14 mouse cellular contexts compared by ENCODE assay signal in genomic region chr2:168478431-168478830, GRCm38 (mm10).
A peak's percentile ranks its signal among the peaks of the same experiment; 100 is the strongest.
DNase-seq lines count a peak whose midpoint lies in the region; ATAC-seq and TF ChIP-seq lines count a peak whose summit lies in the region.
"Had no signal": no experiment of that assay in that cellular context is flagged by ENCODE, and none has a peak within 500 bp of the region (broad histone marks: within the 10 kb centered on the region; RNA-seq: fewer than 3 reads in every experiment).

No protein-coding gene starts in this region.

- ATAC-seq in heart, postnatal 0 days (ENCODE audit: insufficient read depth, low read depth): peak; percentile 73
- no peak; the same call in 1 of the 2 replicates for ATAC-seq in limb, embryonic 13.5 days (ENCODE audit: low FRiP score, low read depth)
- ATAC-seq: forebrain, postnatal 0 days had no signal

- no peak for TF ChIP-seq CTCF in heart, adult 2 months (IDR thresholded peaks at IDR 0.05)
- TF ChIP-seq CTCF in heart, postnatal 0 days (IDR thresholded peaks at IDR 0.05; ENCODE audit: low read depth): no peak

- no peak overlapping the region for H3K4me2 ChIP-seq in heart, postnatal 0 days (ENCODE audit: low read depth, low read length)
- H3K4me2 ChIP-seq in limb, embryonic 13.5 days (replicated peaks): no peak overlapping the region
- H3K4me2 ChIP-seq: embryonic facial prominence, embryonic 13.5 days; hindbrain, embryonic 13.5 days had no signal

- H3K4me3 ChIP-seq in heart, adult 2 months: no peak overlapping the region
- H3K4me3 ChIP-seq in heart, postnatal 0 days (ENCODE audit: low read depth, low read length): no peak overlapping the region
- H3K4me3 ChIP-seq in limb, embryonic 13.5 days: no peak overlapping the region
- H3K4me3 ChIP-seq: embryonic facial prominence, embryonic 13.5 days; hindbrain, embryonic 13.5 days; myocyte had no signal

- no peak overlapping the region for H3K27ac ChIP-seq in heart, adult 2 months
- H3K27ac ChIP-seq in heart, postnatal 0 days (ENCODE audit: low read depth): peak overlapping the region; percentile 36
- peak overlapping the region; percentile 10; the same call in 1 of the 2 replicates for H3K27ac ChIP-seq in limb, embryonic 13.5 days
- H3K27ac ChIP-seq: embryonic facial prominence, embryonic 13.5 days; hindbrain, embryonic 13.5 days had no signal

- peak; percentile 9 for DNase-seq in kidney, adult 9 months
- DNase-seq in kidney, adult 11 months: no peak
- DNase-seq in heart, adult 2 months: peak; percentile 54 to 59
- DNase-seq in heart, postnatal 0 days (ENCODE audit: low spot score): peak; percentile 61
- no peak for DNase-seq in spleen, postnatal 14 days (ENCODE audit: low spot score in 2 of 2)
- no peak for DNase-seq in right cerebral cortex, postnatal 14 days
- DNase-seq in right cerebral cortex, postnatal 25 days: no peak
- DNase-seq: cerebellum, adult 18-20 months; thymus, postnatal 36 days had no signal

- intact Hi-C loops in heart, adult 2 months (cut with DNase I): loop anchor here (5.0 kb wide), 1 partner anchor 39 kb away; no protein-coding TSS in a partner anchor

- peaks cover 5% of the 10 kb centered on the region for H3K4me1 ChIP-seq in heart, adult 2 months (ENCODE audit: control insufficient read depth, insufficient read depth, low read length)
- H3K4me1 ChIP-seq in heart, postnatal 0 days (ENCODE audit: control insufficient read depth, insufficient read depth): peaks cover 10% of the 10 kb centered on the region; the same call in 1 of the 2 replicates
- peaks cover 36% of the 10 kb centered on the region for H3K4me1 ChIP-seq in limb, embryonic 13.5 days

- no peaks in the 10 kb centered on the region for H3K36me3 ChIP-seq in heart, adult 2 months (ENCODE audit: control insufficient read depth, insufficient read depth, low read length)
- peaks cover 9% of the 10 kb centered on the region for H3K36me3 ChIP-seq in heart, postnatal 0 days (replicated peaks; ENCODE audit: control insufficient read depth, insufficient read depth, low read length)
- peaks cover 3% of the 10 kb centered on the region; the same call in 1 of the 2 replicates for H3K36me3 ChIP-seq in limb, embryonic 13.5 days
- H3K36me3 ChIP-seq: embryonic facial prominence, embryonic 13.5 days; hindbrain, embryonic 13.5 days had no signal

- H3K9me3 ChIP-seq in heart, postnatal 0 days (replicated peaks; ENCODE audit: control insufficient read depth, low read length): no peaks in the 10 kb centered on the region
- no peaks in the 10 kb centered on the region for H3K9me3 ChIP-seq in limb, embryonic 13.5 days
- H3K9me3 ChIP-seq: embryonic facial prominence, embryonic 13.5 days; hindbrain, embryonic 13.5 days had no signal

- no peaks in the 10 kb centered on the region for H3K27me3 ChIP-seq in heart, adult 2 months (ENCODE audit: control insufficient read depth, insufficient read depth, low read length)
- peaks cover 28% of the 10 kb centered on the region for H3K27me3 ChIP-seq in heart, postnatal 0 days (ENCODE audit: control insufficient read depth, insufficient read depth, low read length)
- H3K27me3 ChIP-seq in limb, embryonic 13.5 days: 0 out of 2 replicates have a peak, but pooled peaks cover 6% of the 10 kb centered on the region
- H3K27me3 ChIP-seq: embryonic facial prominence, embryonic 13.5 days had no signal

- TF ChIP-seq EP300 in heart, adult 2 months (IDR thresholded peaks at IDR 0.05; ENCODE audit: insufficient read depth, low read depth, low read length): 0 out of 2 replicates have a peak, but pooled peaks have one; percentile 20
- 0 out of 2 replicates have a peak, but pooled peaks have one; percentile 23 for TF ChIP-seq EP300 in heart, postnatal 0 days (IDR thresholded peaks at IDR 0.05; ENCODE audit: low read depth)

- TF ChIP-seq POLR2A in heart, adult 2 months (IDR thresholded peaks at IDR 0.05; ENCODE audit: insufficient read depth, low read depth, low read length): no peak

- H3K79me2 ChIP-seq in heart, adult 2 months (replicated peaks; ENCODE audit: control insufficient read depth, insufficient read depth, low read length): no peaks in the 10 kb centered on the region

- H3K9ac ChIP-seq in heart, adult 2 months (ENCODE audit: low read depth, low read length): no peak overlapping the region
- H3K9ac ChIP-seq in heart, postnatal 0 days (replicated peaks; ENCODE audit: low read depth, low read length): 0 out of 2 replicates have a peak overlapping the region, but pooled peaks have one; percentile 26
- no peak overlapping the region for H3K9ac ChIP-seq in limb, embryonic 13.5 days
- H3K9ac ChIP-seq: embryonic facial prominence, embryonic 13.5 days; forebrain, postnatal 0 days; hindbrain, embryonic 13.5 days had no signal

- WGBS in heart, adult 2 months: 19% methylated on average over 7 of the region's 7 CpGs
- WGBS in heart, postnatal 0 days: 16% methylated on average over 7 of the region's 7 CpGs
- WGBS in limb, embryonic 13.5 days: 42% methylated on average over 7 of the region's 7 CpGs

Comparison
In these comparisons a context has a peak if more than half of its experiments do, and no peak if none do; other contexts are left out.
1. DNase-seq: peak in kidney, adult 9 months (single experiment), heart, adult 2 months (2 of 2) and heart, postnatal 0 days (single experiment); none in kidney, adult 11 months (single experiment), spleen, postnatal 14 days (0 of 2), right cerebral cortex, postnatal 14 days (single experiment) and right cerebral cortex, postnatal 25 days (single experiment).